Mouse (Mus musculus): ENCODE data around the gene Adssl1. TPM values are rescaled to one million over a fixed set of nuclear protein-coding genes. Genes with fewer than 3 reads are reported as not detected.
A peak's percentile ranks its signal among the peaks of the same experiment; 100 is the strongest.

The Adssl1 gene
- total RNA-seq, 2 experiments from 2014 or later: 11.9 to 12.6 TPM

DNA sequence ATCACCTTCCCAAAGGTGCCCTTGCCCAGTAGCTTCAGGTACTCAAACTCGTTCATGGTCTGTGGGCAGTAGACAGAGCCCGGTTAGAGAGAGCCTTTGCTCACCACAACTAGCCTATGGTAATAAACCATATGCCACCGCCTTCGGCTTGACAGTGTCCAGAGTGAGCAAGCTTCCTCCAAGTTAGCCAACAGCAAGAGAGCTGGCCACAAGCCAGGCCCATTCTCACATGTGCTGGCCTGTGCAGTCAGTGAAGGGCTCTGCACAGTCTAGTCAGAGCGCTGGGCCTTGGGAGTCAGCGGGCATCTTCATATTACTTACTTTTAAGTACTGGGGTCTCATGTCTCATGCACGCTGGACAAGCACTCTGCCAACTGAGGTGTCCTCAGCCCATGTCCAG is 38.8 kb downstream of the Adssl1 start:
- DNase-seq: no peak

- peak in 1 of 2 experiments; percentile 51 for DNase-seq
Measured at GRCm38 (mm10) chr12:112659109-112659508, 39.3 kb downstream of the Adssl1 start.

- no peak for DNase-seq
Measured at GRCm38 (mm10) chr12:112660576-112661326, 40.9 kb downstream of the Adssl1 start.

GRCm38 (mm10) chr12:112661327-112661605 is 41.4 kb downstream of the Adssl1 start:
- DNase-seq: no peak

DNA sequence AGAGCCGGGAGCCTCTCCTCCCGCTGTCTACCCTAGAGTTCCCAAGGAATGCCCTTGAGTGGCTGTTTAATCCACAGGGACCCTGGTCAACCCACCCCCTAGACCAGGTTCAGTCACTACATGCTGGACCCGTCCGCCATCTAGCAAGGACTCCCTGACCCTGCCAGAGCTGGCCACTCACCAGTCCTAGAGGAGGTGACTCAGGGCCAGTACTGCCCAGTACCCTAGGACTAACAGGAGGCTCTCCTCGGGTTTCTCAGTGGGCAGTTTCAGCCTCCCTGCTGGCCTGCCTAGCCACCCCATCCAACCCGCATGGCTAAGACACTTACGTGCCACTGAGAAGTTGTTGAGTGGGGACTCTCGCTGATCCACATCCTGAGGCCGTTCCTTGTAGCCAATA is 42.0 kb downstream of the Adssl1 start:
- no peak for DNase-seq

- DNase-seq: no peak
Measured at GRCm38 (mm10) chr12:112663303-112663702, 43.5 kb downstream of the Adssl1 start.

DNA sequence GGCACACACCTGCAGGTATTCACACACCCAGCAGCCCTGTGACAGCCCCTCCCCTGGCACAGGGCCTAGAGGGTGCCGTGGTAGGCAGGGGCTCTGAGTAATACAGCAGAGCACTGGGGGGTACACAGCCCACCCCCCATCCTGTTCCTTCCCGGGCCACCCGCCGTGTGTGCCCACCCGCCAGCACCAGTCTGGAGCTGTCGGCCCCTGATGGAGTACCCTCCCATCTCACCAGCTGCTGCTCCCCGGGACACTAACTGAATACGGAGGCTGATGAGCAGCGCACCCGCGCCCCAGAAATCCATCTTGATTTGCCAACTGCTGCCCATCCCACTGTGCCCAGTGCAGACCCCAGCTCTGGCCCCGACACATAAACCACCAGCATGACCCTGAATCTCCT is 43.9 kb downstream of the Adssl1 start:
- no peak for DNase-seq

- DNase-seq: no peak
Measured at GRCm38 (mm10) chr12:112664124-112664523, 44.3 kb downstream of the Adssl1 start.

DNA sequence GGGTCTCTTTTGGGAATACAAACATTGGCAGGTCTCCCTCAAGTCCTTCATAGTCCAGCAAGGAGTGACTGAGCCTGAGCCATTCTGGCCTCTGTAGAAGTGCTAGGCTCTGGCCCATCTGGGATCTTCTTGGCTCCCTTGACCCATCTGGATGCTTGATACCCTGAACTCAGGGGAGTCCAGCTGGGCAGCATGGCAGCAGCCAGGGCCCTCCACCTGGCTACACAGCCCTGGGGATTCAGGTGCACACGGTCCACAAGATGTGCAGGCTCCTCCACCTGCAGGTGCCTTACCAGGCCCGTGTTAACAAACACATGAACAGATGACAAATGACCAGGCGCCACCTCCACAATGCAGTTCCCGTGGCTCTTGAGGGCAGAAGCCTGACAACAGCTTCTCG is 44.8 kb downstream of the Adssl1 start:
- no peak for DNase-seq

GRCm38 (mm10) chr12:112665445-112665844 is 45.6 kb downstream of the Adssl1 start:
- DNase-seq: peak; percentile 74 to 80

DNA sequence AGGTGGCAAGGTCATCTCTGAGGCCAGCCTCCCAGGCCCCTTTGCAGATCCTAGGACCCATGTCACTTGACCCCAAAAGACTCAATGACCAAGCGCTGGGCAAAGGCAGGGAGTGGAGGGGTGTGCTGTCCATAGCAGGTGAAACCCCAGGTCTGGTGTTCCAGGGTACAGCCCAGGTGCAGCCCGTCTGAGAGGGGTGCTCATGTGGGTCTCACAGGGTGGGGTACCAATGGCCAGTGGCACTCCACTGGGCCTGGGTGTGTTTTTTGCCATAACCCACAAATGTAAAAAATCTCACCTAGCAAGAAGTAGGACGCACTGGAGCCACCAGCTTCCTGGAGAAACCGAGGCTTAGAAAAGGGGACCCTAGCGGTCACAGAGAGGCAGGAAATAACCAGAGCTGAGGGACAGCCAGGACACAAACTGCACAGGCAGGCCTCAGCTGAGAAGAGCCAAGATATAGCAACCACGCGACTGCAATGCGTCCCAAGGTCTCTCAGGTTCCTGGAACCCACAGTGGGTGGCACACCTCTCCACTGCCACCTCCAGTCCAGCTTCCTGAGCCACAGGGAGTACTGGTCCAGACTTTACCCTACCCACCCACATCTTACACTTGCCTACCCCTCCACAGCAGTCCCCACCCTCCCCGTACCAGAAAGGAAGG is 46.2 kb downstream of the Adssl1 start:
- DNase-seq: no peak

- no peak for DNase-seq
Measured at GRCm38 (mm10) chr12:112667619-112668297, 47.9 kb downstream of the Adssl1 start.

GRCm38 (mm10) chr12:112670718-112671393 is 51.0 kb downstream of the Adssl1 start:
- DNase-seq: no peak

DNA sequence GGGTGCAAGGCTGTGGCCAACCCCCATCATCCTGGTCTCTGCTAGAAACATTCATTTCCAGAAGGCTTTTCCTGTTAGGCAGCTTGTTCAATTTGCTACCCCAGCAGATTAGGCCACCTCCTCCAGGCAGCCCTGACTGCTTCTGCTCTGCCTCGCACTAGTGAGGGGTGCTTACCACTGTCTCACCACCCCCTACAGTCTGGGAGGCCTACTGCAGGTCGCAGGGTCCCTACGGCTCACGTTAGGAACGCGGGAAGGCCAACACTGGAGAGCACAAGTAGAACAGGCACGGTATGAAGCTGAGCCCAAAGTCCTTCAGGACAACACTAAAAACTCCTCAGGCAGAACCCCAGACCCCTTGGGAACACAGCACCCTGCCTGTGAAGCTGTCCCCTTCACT is 52.0 kb downstream of the Adssl1 start:
- no peak for DNase-seq

- no peak for DNase-seq
Measured at GRCm38 (mm10) chr12:112672744-112673575, 53.1 kb downstream of the Adssl1 start.

DNA sequence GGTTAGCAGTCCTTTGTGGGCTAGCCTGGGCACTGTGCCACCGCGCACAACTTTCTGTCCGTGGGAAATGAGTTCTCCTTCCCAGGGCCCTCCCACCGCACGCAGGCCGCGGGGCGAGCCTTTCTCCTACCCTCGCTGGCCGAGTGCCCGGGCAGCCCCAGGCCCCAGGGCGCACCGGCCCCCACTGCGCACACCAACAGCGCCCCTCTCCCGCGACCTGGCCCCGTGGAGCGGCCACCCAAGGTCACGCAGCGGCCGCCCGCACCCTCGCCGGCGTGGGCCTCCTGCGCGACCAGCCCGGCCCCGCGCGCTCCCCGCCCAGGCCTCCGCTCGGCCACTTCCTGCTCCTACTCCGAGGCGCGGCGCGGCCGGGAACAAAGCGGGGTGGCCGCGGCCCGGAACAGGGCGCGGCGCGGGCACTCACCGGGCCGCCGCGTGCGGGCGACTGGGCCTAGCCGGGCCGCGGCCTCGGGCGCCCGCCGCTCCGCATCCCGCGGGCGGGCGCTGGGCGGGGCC is 53.8 kb downstream of the Adssl1 start:
- DNase-seq: no peak

GRCm38 (mm10) chr12:112674132-112675011 is 54.5 kb downstream of the Adssl1 start, which contains the start of gene Akt1:
Gene Akt1, minus strand, starts transcription at chr12:112674884.
- peak in 1 of 2 experiments; percentile 50 for DNase-seq

DNA sequence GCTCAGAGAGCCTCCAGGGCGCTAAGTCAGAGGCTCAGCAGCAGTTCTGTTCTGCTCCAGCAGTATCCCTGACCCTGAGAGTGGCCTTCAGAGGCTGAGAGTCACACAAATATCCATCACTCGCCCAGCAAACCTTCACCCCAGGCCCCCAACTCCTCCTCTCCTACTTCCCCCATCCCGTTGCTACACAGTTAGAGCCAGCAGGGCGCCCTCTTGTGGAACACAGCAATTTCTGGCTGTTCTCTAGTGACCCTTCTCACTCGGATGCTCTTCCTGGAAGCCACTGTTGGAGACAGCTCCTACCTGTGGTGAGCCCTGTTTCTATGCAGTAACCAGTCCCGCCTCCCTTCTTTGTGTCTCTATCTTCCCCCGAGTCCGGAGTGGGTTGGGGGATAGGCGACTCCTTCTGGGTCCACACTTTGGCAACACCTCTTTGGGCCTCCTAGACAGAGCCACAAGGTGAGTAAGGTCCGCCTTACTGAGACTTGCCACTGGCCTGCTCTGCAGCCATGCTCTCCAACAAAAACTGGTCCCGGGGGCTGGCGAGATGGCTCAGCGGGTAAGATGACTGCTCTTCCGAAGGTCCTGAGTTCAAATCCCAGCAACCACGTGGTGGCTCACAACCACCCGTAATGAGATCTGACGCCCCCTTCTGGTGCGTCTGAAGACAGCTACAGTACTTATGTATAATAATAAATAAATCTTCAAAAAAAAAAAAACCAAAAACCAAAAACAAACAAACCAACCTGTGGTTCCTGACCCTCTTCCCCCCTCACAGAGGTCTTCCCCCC is 55.6 kb downstream of the Adssl1 start:
- peak; percentile 65 to 67 for DNase-seq

- DNase-seq: no peak
Measured at GRCm38 (mm10) chr12:112677076-112677475, 57.2 kb downstream of the Adssl1 start.

Data from layer of hippocampus, postnatal 36 days (tissue).